Mouse (Mus musculus): ENCODE data around the gene Dnajc7.

- no peak for TF ChIP-seq CTCF (IDR thresholded peaks at IDR 0.05; ENCODE audit: insufficient read depth, low read length)
- no peak for TF ChIP-seq POLR2A (IDR thresholded peaks at IDR 0.05; ENCODE audit: borderline replicate concordance, extremely low read depth, low read depth, low read length)
These were observed 3.6 kb downstream of the Dnajc7 start for GRCm38 (mm10) chr11:100616332-100616731.
